Mouse (Mus musculus): ENCODE results near the gene Mlec. TPM values are rescaled to one million over a fixed set of nuclear protein-coding genes. Genes with fewer than 3 reads are reported as not detected.

The Mlec gene
- polyA plus RNA-seq, 1 experiment = 120 TPM

DNA sequence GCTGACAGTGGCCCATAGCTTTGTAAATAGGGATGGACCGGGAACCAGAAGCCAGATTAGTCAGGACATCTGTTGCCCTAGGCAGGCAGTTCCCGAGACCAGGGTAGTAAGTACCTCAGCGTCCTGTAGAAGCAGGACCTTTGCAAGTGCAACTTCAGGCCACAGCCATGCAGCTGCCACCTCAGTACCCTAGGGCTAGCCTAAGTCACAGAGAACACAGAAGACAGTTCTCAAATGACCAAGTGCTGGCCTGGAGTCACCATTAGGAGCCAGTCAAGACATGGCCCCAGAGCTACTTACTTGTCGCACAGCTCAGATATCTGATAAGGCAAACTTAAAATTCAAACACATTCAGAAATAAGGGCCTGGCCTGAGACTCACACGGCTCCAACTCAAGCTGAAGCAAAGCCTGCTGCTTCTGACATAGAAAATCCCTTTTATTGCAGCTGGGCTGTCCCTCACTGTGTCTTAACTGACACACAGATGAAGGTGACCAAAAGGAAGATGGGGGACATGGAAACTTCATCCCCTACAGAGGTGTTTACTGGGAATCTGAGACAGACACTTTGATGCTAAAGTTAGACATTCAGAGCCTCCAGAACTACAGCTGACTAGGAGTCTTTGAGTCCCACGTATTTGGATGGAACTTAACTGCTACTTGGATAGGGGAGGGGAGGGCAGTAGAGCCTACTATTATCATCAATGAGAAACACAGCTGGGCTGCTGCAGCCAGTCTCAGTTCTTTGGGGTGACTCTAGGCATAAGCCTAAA lies 11.8 kb downstream of the Mlec start:
- no peak overlapping the region for H3K4me3 ChIP-seq (ENCODE audit: insufficient read depth, poor library complexity, severe bottlenecking)
- H3K36me3 ChIP-seq (ENCODE audit: control insufficient read depth, insufficient read depth) = peaks cover 48% of the 10 kb centered on the region
- H3K79me3 ChIP-seq (ENCODE audit: low read depth) = no peaks in the 10 kb centered on the region
- peaks cover 2% of the 10 kb centered on the region for H3K79me2 ChIP-seq (ENCODE audit: control insufficient read depth, insufficient read depth)
- TF ChIP-seq USF1 (IDR thresholded peaks at IDR 0.05; ENCODE audit: low read depth) (no peak), MAX (IDR thresholded peaks at IDR 0.05) (no peak), MYOG (IDR thresholded peaks at IDR 0.05; ENCODE audit: control insufficient read depth, extremely low read depth, insufficient read length) (no peak), CEBPB (IDR thresholded peaks at IDR 0.05; ENCODE audit: low read depth) (no peak), FOSL1 (IDR thresholded peaks at IDR 0.05; ENCODE audit: insufficient read depth, low read length, poor library complexity, severe bottlenecking) (no peak), MYOD1 (IDR thresholded peaks at IDR 0.05; ENCODE audit: control insufficient read depth, insufficient read length, low read depth) (no peak), CTCF (IDR thresholded peaks at IDR 0.05; ENCODE audit: control insufficient read depth, insufficient read depth, insufficient read length) (no peak)
- H3ac ChIP-seq (ENCODE audit: control insufficient read depth, insufficient read length, low read depth) = no peak overlapping the region
- H3K27me3 ChIP-seq (ENCODE audit: control insufficient read depth, insufficient read depth, insufficient read length) = no peaks in the 10 kb centered on the region

DNA sequence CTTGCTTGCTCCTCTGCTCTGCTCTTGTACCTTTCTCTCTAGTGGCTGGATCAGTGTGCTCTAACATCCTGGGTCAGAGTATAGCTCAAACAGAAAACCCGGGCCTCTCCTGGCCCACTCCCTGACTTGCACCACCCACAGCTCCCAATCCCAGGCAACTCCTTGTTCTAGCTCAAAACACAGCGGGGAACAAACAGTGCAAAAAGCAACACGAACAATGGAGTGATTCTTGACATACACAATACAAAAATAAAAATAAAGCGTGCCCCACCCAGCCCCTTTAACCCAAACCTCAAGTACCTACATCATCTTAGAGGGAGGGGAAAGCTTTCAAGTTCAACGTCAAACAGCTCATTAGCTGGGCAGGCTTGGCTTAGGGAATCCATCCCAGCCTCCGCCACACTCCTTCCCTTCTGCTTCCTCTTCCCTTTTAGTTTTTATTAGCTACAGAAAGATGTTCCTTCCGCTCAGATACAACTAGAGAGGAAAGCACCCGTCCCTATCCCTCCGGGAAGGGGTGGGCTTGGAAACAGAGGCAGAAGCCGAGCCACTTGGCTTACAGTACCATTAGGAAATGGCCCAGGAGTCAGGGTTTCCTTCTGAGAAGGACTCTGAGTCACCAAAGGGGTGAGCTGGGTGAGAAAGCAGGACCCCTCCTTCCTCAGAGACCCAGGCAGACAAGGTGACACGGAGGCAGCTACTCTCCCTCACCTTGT lies 12.6 kb downstream of the Mlec start:
- Histone ChIP-seq H3K4me3 (ENCODE audit: insufficient read depth, poor library complexity, severe bottlenecking) (no peak overlapping the region), H3K36me3 (ENCODE audit: control insufficient read depth, insufficient read depth) (peaks cover 41% of the 10 kb centered on the region)
- TF ChIP-seq CEBPB (IDR thresholded peaks at IDR 0.05; ENCODE audit: low read depth) (no peak), FOSL1 (IDR thresholded peaks at IDR 0.05; ENCODE audit: insufficient read depth, low read length, poor library complexity, severe bottlenecking) (no peak), MYOD1 (IDR thresholded peaks at IDR 0.05; ENCODE audit: control insufficient read depth, insufficient read length, low read depth) (no peak), CTCF (IDR thresholded peaks at IDR 0.05; ENCODE audit: control insufficient read depth, insufficient read depth, insufficient read length) (no peak), MYOG (IDR thresholded peaks at IDR 0.05; ENCODE audit: control insufficient read depth, extremely low read depth, insufficient read length) (no peak), MAX (IDR thresholded peaks at IDR 0.05) (no peak), USF1 (IDR thresholded peaks at IDR 0.05; ENCODE audit: low read depth) (no peak)

DNA sequence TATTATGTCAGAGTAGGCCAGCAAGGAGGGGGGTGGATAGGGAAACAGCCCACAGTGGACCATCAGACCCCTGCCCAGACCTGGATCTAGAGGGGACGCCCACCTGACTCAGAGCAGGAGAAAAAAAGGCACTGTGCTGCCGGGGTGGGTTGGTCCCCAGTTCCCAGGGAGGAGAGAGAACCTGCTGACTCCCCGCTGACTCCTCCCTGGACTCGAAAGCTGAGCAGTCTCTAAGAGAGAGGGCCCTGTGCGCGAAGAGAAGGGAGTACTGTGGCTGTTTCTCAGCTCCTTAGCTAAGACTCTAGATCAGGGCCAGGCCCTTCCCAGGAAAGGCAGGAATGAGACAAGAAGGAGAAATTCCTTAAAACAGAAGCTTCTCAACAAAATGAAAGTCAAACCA lies 13.5 kb downstream of the Mlec start:
- Histone ChIP-seq H3ac (ENCODE audit: control insufficient read depth, insufficient read length, low read depth) (no peak overlapping the region), H3K36me3 (ENCODE audit: control insufficient read depth, insufficient read depth) (peaks cover 31% of the 10 kb centered on the region), H3K27me3 (ENCODE audit: control insufficient read depth, insufficient read depth, insufficient read length) (no peaks in the 10 kb centered on the region), H3K79me2 (ENCODE audit: control insufficient read depth, insufficient read depth) (no peaks in the 10 kb centered on the region), H3K4me3 (ENCODE audit: insufficient read depth, poor library complexity, severe bottlenecking) (no peak overlapping the region), H3K79me3 (ENCODE audit: low read depth) (no peaks in the 10 kb centered on the region)
- TF ChIP-seq MYOG (IDR thresholded peaks at IDR 0.05; ENCODE audit: control insufficient read depth, extremely low read depth, insufficient read length) (no peak), FOSL1 (IDR thresholded peaks at IDR 0.05; ENCODE audit: insufficient read depth, low read length, poor library complexity, severe bottlenecking) (no peak), USF1 (IDR thresholded peaks at IDR 0.05; ENCODE audit: low read depth) (no peak)

More for the DNA sequence above, 12.6 kb downstream of the Mlec start:
- Histone ChIP-seq H3K79me3 (ENCODE audit: low read depth) (no peaks in the 10 kb centered on the region), H3K27me3 (ENCODE audit: control insufficient read depth, insufficient read depth, insufficient read length) (no peaks in the 10 kb centered on the region), H3ac (ENCODE audit: control insufficient read depth, insufficient read length, low read depth) (no peak overlapping the region), H3K79me2 (ENCODE audit: control insufficient read depth, insufficient read depth) (no peaks in the 10 kb centered on the region)

DNA sequence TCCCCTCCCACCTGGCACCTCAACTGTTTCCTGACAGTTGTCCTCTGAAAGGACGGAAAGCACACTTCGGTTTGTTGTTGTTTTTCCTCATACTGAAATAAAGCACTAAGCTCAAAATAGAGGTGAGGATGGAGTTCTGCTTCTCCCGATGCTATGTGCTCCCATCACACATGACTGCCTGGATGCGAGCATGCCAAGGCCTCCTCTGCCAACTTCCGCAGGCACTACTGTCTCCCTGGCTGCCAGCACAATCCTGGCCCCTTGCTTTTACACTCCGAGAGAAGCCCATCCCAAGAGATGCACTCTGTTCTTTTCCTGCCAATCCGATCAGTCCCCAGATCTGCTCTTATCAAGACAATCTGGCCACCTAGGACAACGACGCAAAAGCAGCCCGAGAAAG lies 14.4 kb downstream of the Mlec start:
- H3K27me3 ChIP-seq (ENCODE audit: control insufficient read depth, insufficient read depth, insufficient read length) = no peaks in the 10 kb centered on the region
- H3K36me3 ChIP-seq (ENCODE audit: control insufficient read depth, insufficient read depth) = peaks cover 24% of the 10 kb centered on the region
- TF ChIP-seq USF1 (IDR thresholded peaks at IDR 0.05; ENCODE audit: low read depth) (no peak), FOSL1 (IDR thresholded peaks at IDR 0.05; ENCODE audit: insufficient read depth, low read length, poor library complexity, severe bottlenecking) (no peak), MYOG (IDR thresholded peaks at IDR 0.05; ENCODE audit: control insufficient read depth, extremely low read depth, insufficient read length) (no peak), MAX (IDR thresholded peaks at IDR 0.05) (no peak), CEBPB (IDR thresholded peaks at IDR 0.05; ENCODE audit: low read depth) (no peak), CTCF (IDR thresholded peaks at IDR 0.05; ENCODE audit: control insufficient read depth, insufficient read depth, insufficient read length) (no peak), MYOD1 (IDR thresholded peaks at IDR 0.05; ENCODE audit: control insufficient read depth, insufficient read length, low read depth) (no peak)
- no peak overlapping the region for H3K4me3 ChIP-seq (ENCODE audit: insufficient read depth, poor library complexity, severe bottlenecking)
- no peaks in the 10 kb centered on the region for H3K79me3 ChIP-seq (ENCODE audit: low read depth)
- no peaks in the 10 kb centered on the region for H3K79me2 ChIP-seq (ENCODE audit: control insufficient read depth, insufficient read depth)
- H3ac ChIP-seq (ENCODE audit: control insufficient read depth, insufficient read length, low read depth) = no peak overlapping the region

DNA sequence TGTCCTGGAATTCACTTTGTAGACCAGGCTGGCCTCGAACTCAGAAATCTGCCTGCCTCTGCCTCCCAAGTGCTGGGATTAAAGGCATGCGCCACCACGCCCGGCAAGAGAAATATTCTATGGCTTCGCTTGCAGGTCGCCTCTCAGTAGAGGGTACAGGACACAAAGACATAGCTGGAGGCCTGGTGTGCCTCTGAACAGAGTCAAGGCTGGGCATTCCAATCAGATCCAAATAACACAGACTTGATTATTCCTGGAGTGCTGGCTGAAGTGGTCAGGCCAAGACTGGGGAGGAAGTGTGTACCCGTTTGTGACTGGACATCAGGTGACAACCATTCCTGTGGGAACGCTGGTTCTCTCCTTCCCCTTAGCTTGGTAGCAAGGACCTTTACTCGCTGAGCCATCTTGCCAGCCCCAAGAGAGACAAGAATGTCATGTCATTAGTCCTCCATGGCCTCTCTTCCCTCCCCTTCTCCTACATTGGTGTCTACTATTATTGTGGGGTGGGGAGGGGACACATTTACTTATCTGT lies 15.7 kb downstream of the Mlec start:
- no peak overlapping the region for H3K4me3 ChIP-seq (ENCODE audit: insufficient read depth, poor library complexity, severe bottlenecking)
- H3K36me3 ChIP-seq (ENCODE audit: control insufficient read depth, insufficient read depth) = peaks cover 12% of the 10 kb centered on the region
- H3ac ChIP-seq (ENCODE audit: control insufficient read depth, insufficient read length, low read depth) = no peak overlapping the region
- no peaks in the 10 kb centered on the region for H3K79me3 ChIP-seq (ENCODE audit: low read depth)
- TF ChIP-seq CTCF (IDR thresholded peaks at IDR 0.05; ENCODE audit: control insufficient read depth, insufficient read depth, insufficient read length) = no peak
- no peak for TF ChIP-seq MYOD1 (IDR thresholded peaks at IDR 0.05; ENCODE audit: control insufficient read depth, insufficient read length, low read depth)
- no peak for TF ChIP-seq MYOG (IDR thresholded peaks at IDR 0.05; ENCODE audit: control insufficient read depth, extremely low read depth, insufficient read length)
- no peak for TF ChIP-seq MAX (IDR thresholded peaks at IDR 0.05)
- TF ChIP-seq CEBPB (IDR thresholded peaks at IDR 0.05; ENCODE audit: low read depth) = no peak
- no peak for TF ChIP-seq FOSL1 (IDR thresholded peaks at IDR 0.05; ENCODE audit: insufficient read depth, low read length, poor library complexity, severe bottlenecking)
- no peak for TF ChIP-seq USF1 (IDR thresholded peaks at IDR 0.05; ENCODE audit: low read depth)
- no peaks in the 10 kb centered on the region for H3K79me2 ChIP-seq (ENCODE audit: control insufficient read depth, insufficient read depth)
- no peaks in the 10 kb centered on the region for H3K27me3 ChIP-seq (ENCODE audit: control insufficient read depth, insufficient read depth, insufficient read length)

Measured in C2C12 (cell line).